Mouse (Mus musculus): ENCODE data around the gene Tnnt3.

DNA sequence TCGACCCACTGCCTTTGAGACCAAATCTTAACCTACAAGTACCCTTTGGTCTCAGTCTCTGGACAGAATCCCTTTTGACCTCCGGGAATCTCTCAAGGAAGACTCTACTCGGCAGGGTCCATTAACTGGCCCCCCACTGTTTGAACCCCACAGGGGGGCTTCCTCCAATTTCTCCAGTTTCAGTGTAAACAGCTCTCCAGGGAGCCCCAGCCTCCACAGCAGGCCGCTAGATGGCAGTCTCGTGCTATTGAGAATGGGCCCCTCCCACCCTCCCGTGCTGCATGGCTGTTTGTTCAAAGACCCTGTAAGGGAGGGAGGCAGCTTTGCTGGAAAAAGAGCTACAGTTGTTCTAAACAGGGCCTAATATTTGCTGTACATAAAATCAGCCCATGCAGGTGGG lies 39.2 kb downstream of the Tnnt3 start:
- TF ChIP-seq EP300 (IDR thresholded peaks at IDR 0.05; ENCODE audit: insufficient read depth, low read depth, low read length): no peak
- no peak for TF ChIP-seq POLR2A (IDR thresholded peaks at IDR 0.05; ENCODE audit: insufficient read depth, low read length)
- peak; percentile 71 for TF ChIP-seq CTCF (IDR thresholded peaks at IDR 0.05; ENCODE audit: low read depth, low read length)
